Mouse (Mus musculus) forebrain, postnatal 0 days (tissue): ENCODE results near the gene Tmem114. TPM values are rescaled to one million over a fixed set of nuclear protein-coding genes. Genes with fewer than 3 reads are reported as not detected.

ENCODE experiments used
- ATAC-seq: fragments of 200-750 bp; cut with Nextera tagmentation; 2 replicates; pipeline ENCODE4 v1.8.0; 2017; ENCODE audit warnings: mild to moderate bottlenecking, moderate library complexity
- DNase-seq: peaks from one replicate; pipeline ENCODE4 v3.0.0-alpha.2; 2015
- H3K27ac ChIP-seq: fragments of 300-500 bp; sonication (generic); 2 replicates; pipeline ENCODE4 v1.5.1; 2014; ENCODE audit warnings: low read depth, mild to moderate bottlenecking, antibody characterized with exemption, low read length, moderate library complexity, mixed read lengths
- H3K27me3 ChIP-seq: fragments of 300-500 bp; sonication (generic); 2 replicates; pipeline ENCODE4 v1.6.1; 2014; ENCODE audit warnings: mild to moderate bottlenecking, low read length, mixed read lengths; ENCODE audit not compliant: insufficient read depth
- H3K36me3 ChIP-seq: fragments of 300-500 bp; sonication (generic); 2 replicates; pipeline ENCODE4 v1.6.1; 2014; ENCODE audit warnings: mild to moderate bottlenecking, moderate library complexity; ENCODE audit not compliant: insufficient read depth
- H3K4me1 ChIP-seq: fragments of 300-500 bp; sonication (generic); 2 replicates; pipeline ENCODE4 v1.6.1; 2014; ENCODE audit warnings: antibody characterized with exemption; ENCODE audit not compliant: insufficient read depth
- H3K4me2 ChIP-seq: fragments of 300-500 bp; sonication (generic); 2 replicates; pipeline ENCODE4 v1.6.1; 2014; ENCODE audit warnings: low read depth, mild to moderate bottlenecking, moderate library complexity
- H3K4me3 ChIP-seq: fragments of 300-500 bp; sonication (generic); 2 replicates; pipeline ENCODE4 v1.5.1; 2014; ENCODE audit warnings: low read depth, low read length, mixed read lengths
- H3K9ac ChIP-seq: fragments of 300-500 bp; sonication (generic); 2 replicates; pipeline ENCODE4 v1.6.1; 2014; ENCODE audit warnings: mild to moderate bottlenecking
- H3K9me3 ChIP-seq: fragments of 300-500 bp; sonication (generic); 2 replicates; pipeline ENCODE4 v1.6.1; 2016; ENCODE audit warnings: low read length
- CTCF ChIP-seq: sonication (generic); IDR thresholded peaks from 2 replicates; pipeline ENCODE4 v1.5.1; 2016; ENCODE audit warnings: antibody characterized with exemption, control low read depth, low read depth
- WGBS: fragments of 180-500 bp; shearing (Covaris S2); extraction: QIAGEN DNeasy Blood & Tissue Kit; methylation state at CpG from one replicate; pipeline ENCODE4 v1.1.7; 2014; 5-methylcytosine and 5-hydroxymethylcytosine counted together
- polyA plus RNA-seq: library from polyadenylated mRNA; unstranded; fragments of >200 nt; fragmentation: Nextera tagmentation; extraction: Ambion mirVana; gene quantifications from 2 replicates; pipeline ENCODE4 v1.2.1, GENCODE M21; 2015
- total RNA-seq: library from RNA; depleted of rRNA; stranded (reverse); fragments of >200 nt; gene quantifications from 2 replicates; pipeline ENCODE4 v1.2.3, GENCODE M21; 2014

Gene Tmem114
- total and polyA plus RNA-seq, 2 experiments from 2014 or later, result 0.88 TPM; not detected in 1

DNA sequence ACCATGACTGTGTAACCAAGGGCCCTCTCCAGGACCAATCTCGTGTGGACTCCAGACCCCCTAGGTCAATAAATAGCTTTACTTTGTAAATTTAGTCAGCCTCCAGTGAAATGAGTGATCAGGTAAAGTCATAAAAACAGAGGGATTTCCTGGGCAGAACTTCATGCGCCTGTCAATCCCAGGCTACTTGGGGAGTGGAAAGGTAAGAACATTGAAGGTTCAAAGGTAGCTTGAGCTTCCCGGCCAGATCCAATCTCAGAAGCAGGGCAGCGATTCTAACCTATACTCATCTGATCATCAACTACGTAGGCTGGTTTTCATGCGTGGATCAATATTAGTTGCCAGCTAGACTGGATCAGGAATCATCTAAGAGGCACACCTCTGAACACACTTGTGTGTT lies 21.3 kb upstream of the Tmem114 start:
- H3K27ac ChIP-seq, result no peak overlapping the region
- no peak overlapping the region for H3K9ac ChIP-seq
- no peak overlapping the region for H3K4me3 ChIP-seq
- no peak overlapping the region for H3K4me2 ChIP-seq
- no peak for TF ChIP-seq CTCF
- H3K4me1 ChIP-seq, result no peaks in the 10 kb centered on the region
- no peak for DNase-seq
- H3K27me3 ChIP-seq, result no peaks in the 10 kb centered on the region
- ATAC-seq, result no peak
- no peaks in the 10 kb centered on the region for H3K36me3 ChIP-seq
- no peaks in the 10 kb centered on the region for H3K9me3 ChIP-seq
- WGBS, result 91% methylated on average over 6 of the region's 6 CpGs

DNA sequence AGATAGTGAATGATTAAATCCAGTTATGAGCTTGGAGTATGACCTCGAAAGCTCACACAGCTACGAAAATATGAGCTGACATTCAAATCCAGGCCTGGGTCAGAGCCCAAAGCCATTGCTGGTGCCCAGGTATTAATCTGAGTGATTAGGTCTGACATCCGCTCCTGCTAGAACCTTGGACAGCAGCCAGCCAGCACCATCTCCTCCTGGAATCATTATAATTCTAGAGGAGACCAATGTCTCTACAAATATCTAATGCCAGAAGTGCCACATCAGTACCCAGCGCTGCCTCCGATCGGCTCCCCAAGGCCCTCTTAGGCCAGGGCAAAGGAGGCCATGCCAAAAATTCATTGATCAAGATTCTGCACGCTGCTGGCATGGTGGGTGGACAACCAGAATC lies 20.0 kb upstream of the Tmem114 start:
- ATAC-seq, result no peak
- no peak overlapping the region for H3K27ac ChIP-seq
- H3K36me3 ChIP-seq, result no peaks in the 10 kb centered on the region
- no peak for TF ChIP-seq CTCF
- no peak overlapping the region for H3K4me3 ChIP-seq
- DNase-seq, result no peak
- no peaks in the 10 kb centered on the region for H3K27me3 ChIP-seq
- H3K4me1 ChIP-seq, result no peaks in the 10 kb centered on the region
- no peaks in the 10 kb centered on the region for H3K9me3 ChIP-seq
- no peak overlapping the region for H3K9ac ChIP-seq
- no peak overlapping the region for H3K4me2 ChIP-seq
- WGBS, result 84% methylated on average over 7 of the region's 7 CpGs

DNA sequence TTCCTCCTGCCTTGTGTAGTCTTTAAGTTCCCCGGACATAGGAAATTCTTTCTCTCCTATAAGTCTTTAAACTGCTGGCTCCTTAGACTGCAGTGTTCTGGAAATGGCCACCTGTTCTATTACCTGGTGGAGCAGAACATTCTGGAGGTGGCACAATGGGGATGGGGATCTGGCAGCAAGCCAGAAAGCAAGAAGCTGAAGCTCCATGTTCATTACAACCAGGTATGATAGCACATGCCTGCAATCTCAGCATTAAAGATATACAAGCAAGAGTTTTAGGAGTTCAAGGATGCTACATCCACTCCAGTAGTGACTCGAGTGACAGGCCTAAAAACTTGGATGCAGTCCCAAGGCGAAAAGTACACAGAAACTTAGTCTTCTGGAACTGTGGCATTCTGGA lies 7.7 kb upstream of the Tmem114 start:
- no peak for DNase-seq
- no peaks in the 10 kb centered on the region for H3K36me3 ChIP-seq
- H3K27ac ChIP-seq, result no peak overlapping the region
- TF ChIP-seq CTCF, result no peak
- no peaks in the 10 kb centered on the region for H3K9me3 ChIP-seq
- ATAC-seq, result no peak
- H3K4me2 ChIP-seq, result no peak overlapping the region
- no peak overlapping the region for H3K4me3 ChIP-seq
- no peaks in the 10 kb centered on the region for H3K4me1 ChIP-seq
- H3K27me3 ChIP-seq, result peaks cover under 1% of the 10 kb centered on the region; the same call in 1 of the 2 replicates
- no peak overlapping the region for H3K9ac ChIP-seq
- 87% methylated on average over 3 of the region's 3 CpGs for WGBS

DNA sequence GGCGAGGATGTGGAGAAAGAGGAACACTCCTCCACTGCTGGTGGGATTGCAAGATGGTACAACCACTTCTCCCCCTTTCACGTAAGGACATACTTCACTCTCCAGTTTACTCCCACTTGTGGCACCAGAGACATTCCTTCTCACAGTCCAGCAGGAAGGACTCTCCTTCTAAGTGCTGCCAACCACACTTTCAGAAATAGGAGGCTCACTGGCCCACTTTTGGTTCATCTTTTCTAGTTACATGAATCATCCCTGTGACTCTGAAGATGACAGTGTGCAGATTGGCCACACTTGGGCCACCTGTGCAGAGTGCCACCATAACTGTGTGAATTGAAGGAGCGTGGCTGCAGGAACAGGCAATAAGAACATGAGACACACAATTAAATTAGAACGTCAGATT lies 4.6 kb upstream of the Tmem114 start:
- H3K27me3 ChIP-seq, result peaks cover 28% of the 10 kb centered on the region

DNA sequence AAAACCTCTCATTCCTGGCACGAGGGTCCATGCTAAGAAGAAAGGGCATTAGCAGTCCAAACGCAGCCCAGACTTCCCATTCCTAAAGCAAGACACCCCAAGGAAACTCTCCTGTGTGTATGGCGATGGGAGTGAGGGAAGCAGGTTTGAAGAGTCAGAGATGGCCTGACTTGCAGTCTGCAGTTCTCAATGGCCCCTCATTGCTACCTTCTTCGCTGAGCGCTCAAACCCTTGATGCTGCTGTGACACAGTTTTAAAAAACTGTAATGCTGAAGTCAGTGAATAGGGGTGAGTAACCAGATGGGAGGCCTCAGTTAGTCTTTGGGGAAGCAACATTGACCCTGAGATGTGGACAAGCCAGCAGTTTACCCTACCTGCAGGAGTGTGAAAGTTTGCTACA lies 800 bp upstream of the Tmem114 start:
- Histone ChIP-seq H3K4me3 (no peak overlapping the region), H3K4me1 (no peaks in the 10 kb centered on the region), H3K9ac (no peak overlapping the region), H3K27ac (no peak overlapping the region), H3K9me3 (no peaks in the 10 kb centered on the region), H3K27me3 (peaks cover 48% of the 10 kb centered on the region), H3K4me2 (no peak overlapping the region), H3K36me3 (no peaks in the 10 kb centered on the region)
- 80% methylated on average over 5 of the region's 5 CpGs for WGBS
- DNase-seq (no peak), ATAC-seq (no peak)
- no peak for TF ChIP-seq CTCF

More for the DNA sequence above, 4.6 kb upstream of the Tmem114 start:
- no peak for DNase-seq
- no peak overlapping the region for H3K4me3 ChIP-seq
- no peaks in the 10 kb centered on the region for H3K9me3 ChIP-seq
- no peaks in the 10 kb centered on the region for H3K4me1 ChIP-seq
- no peak for TF ChIP-seq CTCF
- no peak overlapping the region for H3K27ac ChIP-seq
- H3K9ac ChIP-seq, result no peak overlapping the region
- no peak overlapping the region for H3K4me2 ChIP-seq
- no peak for ATAC-seq
- WGBS, result 82% methylated on average over 4 of the region's 4 CpGs
- no peaks in the 10 kb centered on the region for H3K36me3 ChIP-seq

DNA sequence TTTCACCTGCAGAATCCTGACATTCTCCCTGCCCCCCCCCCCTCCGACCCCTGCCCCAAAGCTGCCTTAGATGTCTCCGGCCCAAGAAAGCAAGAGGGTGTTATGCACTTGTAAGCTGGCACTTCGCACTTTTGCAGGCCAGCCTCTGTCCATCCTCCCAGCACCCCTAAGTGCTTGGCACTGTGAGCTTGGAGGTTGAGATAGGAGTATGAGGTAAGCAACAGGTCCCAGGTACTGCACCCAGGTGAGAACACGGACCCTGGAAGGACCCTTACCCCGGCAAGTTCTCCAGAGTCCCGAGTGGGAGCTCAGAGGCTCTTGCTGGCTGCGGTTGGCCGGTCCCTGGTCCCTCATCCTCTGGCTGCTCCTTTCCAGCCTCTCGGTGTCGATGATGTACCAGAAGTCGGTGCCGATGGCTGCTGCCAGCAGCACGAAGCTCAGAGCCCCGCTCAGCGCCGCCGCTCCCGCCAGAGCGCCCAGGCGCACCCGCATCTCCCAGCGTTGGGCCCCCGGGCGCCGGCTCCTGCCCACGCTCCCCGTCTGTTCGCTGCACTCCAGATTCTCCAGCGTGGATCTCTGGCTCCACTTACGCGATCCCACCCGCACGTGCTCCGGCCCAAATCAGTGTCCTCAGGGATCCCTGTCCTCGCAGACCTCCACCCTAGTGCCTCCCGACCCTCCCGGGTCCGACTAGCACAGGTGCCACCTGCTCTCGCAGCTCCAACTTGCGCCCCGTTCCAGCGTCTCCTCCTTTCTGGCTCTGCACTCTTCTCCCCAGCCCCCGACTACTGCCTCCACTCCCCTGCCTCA lies 570 bp downstream of the Tmem114 start:
- DNase-seq, result no peak

DNA sequence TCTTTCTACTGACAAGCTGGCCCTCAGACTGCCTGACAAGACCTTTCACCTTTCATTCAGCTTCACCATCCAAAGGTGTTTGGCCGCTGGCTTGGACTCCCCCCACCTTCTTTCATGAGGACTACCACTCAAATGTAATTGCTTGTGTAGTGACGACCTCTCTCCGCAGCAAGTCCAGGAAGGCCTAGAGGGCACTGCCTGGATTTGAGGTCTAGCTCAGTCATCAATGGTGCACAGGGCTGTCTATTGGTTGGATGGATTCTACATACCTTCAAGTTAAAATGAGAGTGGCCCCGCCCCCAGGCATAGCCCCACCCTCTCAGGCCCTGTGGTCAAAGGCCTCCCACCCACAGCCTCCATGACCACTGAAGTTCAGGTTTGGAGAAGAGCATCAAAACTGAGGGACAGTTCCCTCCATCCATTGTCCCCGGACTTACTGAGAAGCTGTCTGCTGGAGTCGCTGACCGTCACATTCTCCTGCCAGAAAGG lies 1.3 kb downstream of the Tmem114 start:
- WGBS, result 43% methylated on average over 7 of the region's 7 CpGs
- no peak for DNase-seq
- TF ChIP-seq CTCF, result no peak
- Histone ChIP-seq H3K4me1 (no peaks in the 10 kb centered on the region), H3K4me3 (no peak overlapping the region), H3K27me3 (peaks cover 48% of the 10 kb centered on the region), H3K36me3 (no peaks in the 10 kb centered on the region), H3K9ac (no peak overlapping the region), H3K4me2 (no peak overlapping the region), H3K9me3 (no peaks in the 10 kb centered on the region), H3K27ac (no peak overlapping the region)
- ATAC-seq, result no peak

More for the DNA sequence above, 570 bp downstream of the Tmem114 start:
- Histone ChIP-seq H3K4me2 (peak overlapping the region; percentile 57), H3K36me3 (no peaks in the 10 kb centered on the region), H3K4me1 (no peaks in the 10 kb centered on the region), H3K27me3 (peaks cover 48% of the 10 kb centered on the region), H3K9me3 (no peaks in the 10 kb centered on the region), H3K4me3 (peak overlapping the region; percentile 32), H3K9ac (peak overlapping the region; percentile 28; the same call in 1 of the 2 replicates), H3K27ac (no peak overlapping the region)
- ATAC-seq, result peak; percentile 29; the same call in 1 of the 2 replicates
- WGBS, result 6% methylated on average over 43 of the region's 43 CpGs
- no peak for TF ChIP-seq CTCF
